Mouse (Mus musculus) intestine, embryonic 15.5 days (tissue): ENCODE results near the gene Mlh1. TPM values are rescaled to one million over a fixed set of nuclear protein-coding genes. Genes with fewer than 3 reads are reported as not detected.

Experiments used
- polyA plus RNA-seq: library from polyadenylated mRNA; unstranded; fragments of >200 nt; fragmentation: Nextera tagmentation; extraction: Ambion mirVana; gene quantifications from 2 replicates; pipeline ENCODE4 v1.2.1, GENCODE M21; 2015

Gene Mlh1
- polyA plus RNA-seq, 1 experiment from 2014 or later = 44.9 TPM

Other genes starting within 250 kb of the Mlh1 start
- 1.8 and 2.6 TPM in 2 replicates for gene Ccrl2, start 214.3 kb downstream of the Mlh1 start, polyA plus RNA-seq
- gene Lrrfip2, start 154.2 kb downstream of the Mlh1 start, polyA plus RNA-seq = 41.4 and 41.6 TPM in 2 replicates
- 20.5 and 23.5 TPM in 2 replicates for gene Epm2aip1, start 138 bp upstream of the Mlh1 start, polyA plus RNA-seq
- 0.11 TPM in 1 of 2 replicates, not detected in the other for gene Trank1, start 39.9 kb upstream of the Mlh1 start, polyA plus RNA-seq
- 0.67 and 0.75 TPM in 2 replicates for gene Dclk3, start 167.3 kb upstream of the Mlh1 start, polyA plus RNA-seq